Mouse (Mus musculus) erythroblast, embryonic 14.5 days (primary cell): ENCODE measurements around the gene Zfp62.

ENCODE experiments used
- GATA1 ChIP-seq: IDR thresholded peaks from 2 replicates; pipeline ENCODE4 v1.6.1; 2012; ENCODE audit warnings: low read length, inconsistent platforms, mixed read lengths
- TAL1 ChIP-seq: IDR thresholded peaks from 3 replicates; pipeline ENCODE4 v1.6.1; 2012; ENCODE audit warnings: low read length, inconsistent platforms, mixed read lengths

- TF ChIP-seq TAL1 = no peak
- TF ChIP-seq GATA1 = no peak
Measured at GRCm38 (mm10) chr11:49245634-49246415, 42.7 kb downstream of the Zfp62 start.
